Mouse (Mus musculus) 3134 (cell line): ENCODE measurements around the gene Eml4.

ENCODE experiments used
- DNase-seq: peaks from one replicate; pipeline ENCODE4 v3.0.0-alpha.2; 2011; ENCODE audit warnings: low spot score; ENCODE audit not compliant: insufficient read length; ENCODE audit errors: extremely low read depth

Eml4 gene

GRCm38 (mm10) chr17:83377755-83378443 lies 27.2 kb downstream of the Eml4 start:
- no peak for DNase-seq

GRCm38 (mm10) chr17:83378444-83378762 lies 27.7 kb downstream of the Eml4 start:
- no peak for DNase-seq

- no peak for DNase-seq
Measured at GRCm38 (mm10) chr17:83379366-83379765, 28.6 kb downstream of the Eml4 start.

GRCm38 (mm10) chr17:83379791-83380190 lies 29.1 kb downstream of the Eml4 start:
- DNase-seq, result no peak

GRCm38 (mm10) chr17:83382752-83383151 lies 32.0 kb downstream of the Eml4 start:
- DNase-seq, result no peak

- DNase-seq, result no peak
Measured at GRCm38 (mm10) chr17:83384981-83385380, 34.2 kb downstream of the Eml4 start.

GRCm38 (mm10) chr17:83387161-83387560 lies 36.4 kb downstream of the Eml4 start:
- no peak for DNase-seq

- no peak for DNase-seq
Measured at GRCm38 (mm10) chr17:83394013-83394412, 43.3 kb downstream of the Eml4 start.

GRCm38 (mm10) chr17:83397571-83398100 lies 46.9 kb downstream of the Eml4 start:
- DNase-seq, result no peak

- no peak for DNase-seq
Measured at GRCm38 (mm10) chr17:83398756-83399155, 48.0 kb downstream of the Eml4 start.

GRCm38 (mm10) chr17:83430607-83431006 lies 79.9 kb downstream of the Eml4 start:
- DNase-seq, result no peak

- no peak for DNase-seq
Measured at GRCm38 (mm10) chr17:83443406-83443805, 92.7 kb downstream of the Eml4 start.

- no peak for DNase-seq
Measured at GRCm38 (mm10) chr17:83449583-83449982, 98.9 kb downstream of the Eml4 start.

- DNase-seq, result no peak
Measured at GRCm38 (mm10) chr17:83451367-83451766, 100.6 kb downstream of the Eml4 start.

- DNase-seq, result no peak
Measured at GRCm38 (mm10) chr17:83451796-83452195, 101.1 kb downstream of the Eml4 start.

- no peak for DNase-seq
Measured at GRCm38 (mm10) chr17:83452451-83452850, 101.7 kb downstream of the Eml4 start.

GRCm38 (mm10) chr17:83453587-83453986 lies 102.9 kb downstream of the Eml4 start:
- DNase-seq, result no peak

GRCm38 (mm10) chr17:83457271-83457670 lies 106.5 kb downstream of the Eml4 start:
- no peak for DNase-seq

GRCm38 (mm10) chr17:83465969-83466368 lies 115.2 kb downstream of the Eml4 start:
- DNase-seq, result no peak

- DNase-seq, result no peak
Measured at GRCm38 (mm10) chr17:83466697-83467251, 116.0 kb downstream of the Eml4 start.

GRCm38 (mm10) chr17:83469586-83469985 lies 118.9 kb downstream of the Eml4 start:
- DNase-seq, result no peak

GRCm38 (mm10) chr17:83477089-83477488 lies 126.4 kb downstream of the Eml4 start:
- DNase-seq, result no peak
